Mouse (Mus musculus) cortical plate, adult 2 months (tissue): Measurements from ENCODE around the gene Unc13a. TPM values are rescaled to one million over a fixed set of nuclear protein-coding genes. Genes with fewer than 3 reads are reported as not detected.
A peak's percentile ranks its signal among the peaks of the same experiment; 100 is the strongest.

ENCODE experiments used
- H3K27ac ChIP-seq: fragments of 200-500 bp; 2 replicates; pipeline ENCODE4 v1.5.1; 2012; ENCODE audit warnings: low read length, control low read depth, inconsistent platforms; ENCODE audit not compliant: insufficient read depth
- H3K4me1 ChIP-seq: fragments of 200-500 bp; 2 replicates; pipeline ENCODE4 v1.6.1; 2011; ENCODE audit warnings: low read length; ENCODE audit not compliant: control insufficient read depth, insufficient read depth
- H3K4me3 ChIP-seq: fragments of 200-500 bp; 2 replicates; pipeline ENCODE4 v1.5.1; 2011; ENCODE audit warnings: mild to moderate bottlenecking, low read length, control low read depth; ENCODE audit not compliant: insufficient read depth
- CTCF ChIP-seq: fragments of 200-500 bp; IDR thresholded peaks from 2 replicates; pipeline ENCODE4 v1.5.1; 2011; ENCODE audit warnings: mild to moderate bottlenecking, control low read depth, low read length; ENCODE audit not compliant: insufficient read depth; ENCODE audit errors: extremely low read depth
- POLR2A ChIP-seq: fragments of 200-500 bp; IDR thresholded peaks from 2 replicates; pipeline ENCODE4 v1.6.1; 2011; ENCODE audit warnings: mild to moderate bottlenecking, low read length, control low read depth; ENCODE audit not compliant: insufficient read depth; ENCODE audit errors: extremely low read depth
- polyA plus RNA-seq: library from polyadenylated mRNA; depleted of rRNA; stranded (reverse); fragments of >200 nt; gene quantifications from 2 replicates; pipeline ENCODE4 v1.2.3, GENCODE M21; 2012

Gene Unc13a
- polyA plus RNA-seq, 1 experiment: 199 TPM

DNA sequence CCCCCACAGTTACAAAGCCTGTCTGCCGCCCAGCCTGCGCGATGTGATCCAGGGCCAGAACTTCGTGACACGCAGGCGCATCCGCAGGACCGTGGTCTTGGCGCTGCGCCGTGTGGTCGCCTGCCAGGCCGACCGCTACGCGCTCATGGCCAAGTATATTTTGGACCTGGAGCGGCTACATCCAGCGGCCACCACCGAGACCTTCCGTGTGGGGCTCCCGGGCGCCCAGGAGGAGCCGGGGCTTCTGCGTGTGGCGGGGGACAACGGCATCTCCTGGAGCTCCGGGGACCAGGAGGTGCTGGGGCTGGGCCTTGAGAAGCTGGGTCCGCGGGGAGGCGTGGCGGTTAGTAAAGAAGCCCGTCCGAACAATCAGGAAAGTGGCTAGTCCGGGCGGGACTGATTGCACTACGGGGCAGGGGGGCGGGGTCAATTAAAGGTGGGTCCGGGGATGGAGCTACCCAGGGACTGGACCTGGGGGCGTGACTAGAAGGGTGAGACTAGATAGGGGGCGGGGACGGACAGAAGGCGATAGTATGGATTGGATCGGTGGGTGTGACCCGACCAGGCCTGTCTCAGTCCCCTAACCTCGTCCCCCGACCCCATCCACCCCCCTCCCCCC is 8.1 kb upstream of the Unc13a start:
- 0 out of 2 replicates have a peak, but pooled peaks cover 3% of the 10 kb centered on the region for H3K4me1 ChIP-seq
- no peak overlapping the region for H3K4me3 ChIP-seq
- H3K27ac ChIP-seq: no peak overlapping the region
- TF ChIP-seq CTCF: no peak
- TF ChIP-seq POLR2A: no peak

- Histone ChIP-seq H3K4me3 (no peak overlapping the region), H3K27ac (no peak overlapping the region), H3K4me1 (0 out of 2 replicates have a peak, but pooled peaks cover 3% of the 10 kb centered on the region)
- no peak for TF ChIP-seq CTCF
- no peak for TF ChIP-seq POLR2A
Measured at GRCm38 (mm10) chr8:71679116-71679515, 7.6 kb upstream of the Unc13a start.

GRCm38 (mm10) chr8:71678216-71678615 is 6.7 kb upstream of the Unc13a start:
- Histone ChIP-seq H3K27ac (no peak overlapping the region), H3K4me3 (no peak overlapping the region), H3K4me1 (0 out of 2 replicates have a peak, but pooled peaks cover 3% of the 10 kb centered on the region)
- no peak for TF ChIP-seq POLR2A
- TF ChIP-seq CTCF: no peak

GRCm38 (mm10) chr8:71677555-71677954 is 6.0 kb upstream of the Unc13a start:
- Histone ChIP-seq H3K27ac (no peak overlapping the region), H3K4me1 (0 out of 2 replicates have a peak, but pooled peaks cover 4% of the 10 kb centered on the region), H3K4me3 (no peak overlapping the region)
- TF ChIP-seq CTCF (no peak), POLR2A (no peak)

GRCm38 (mm10) chr8:71676803-71677202 is 5.2 kb upstream of the Unc13a start:
- Histone ChIP-seq H3K27ac (no peak overlapping the region), H3K4me3 (peak overlapping the region; percentile 67; the same call in 1 of the 2 replicates), H3K4me1 (peaks cover 4% of the 10 kb centered on the region; the same call in 1 of the 2 replicates)
- TF ChIP-seq CTCF (no peak), POLR2A (no peak)

- peak within 1 kb of the TSS; percentile 60; the same call in 1 of the 2 replicates for H3K27ac ChIP-seq
- peak within 1 kb of the TSS; percentile 67 for H3K4me3 ChIP-seq
- TF ChIP-seq CTCF (no peak), POLR2A (peak; percentile 39; the same call in 1 of the 2 replicates)
- H3K4me1 ChIP-seq: peaks cover 4% of the 10 kb centered on the region; the same call in 1 of the 2 replicates
Measured at GRCm38 (mm10) chr8:71676020-71676741, 4.6 kb upstream of the Unc13a start, which contains the start of gene Jak3. TSS of gene Jak3 (plus strand) at chr8:71676296.

GRCm38 (mm10) chr8:71675456-71676019 is 4.0 kb upstream of the Unc13a start:
- H3K27ac ChIP-seq: no peak overlapping the region

GRCm38 (mm10) chr8:71674071-71674470 is 2.5 kb upstream of the Unc13a start:
- Histone ChIP-seq H3K4me1 (peaks cover 9% of the 10 kb centered on the region), H3K4me3 (no peak overlapping the region), H3K27ac (no peak overlapping the region)
- TF ChIP-seq CTCF (no peak), POLR2A (no peak)

More at GRCm38 (mm10) chr8:71675456-71676019, 4.0 kb upstream of the Unc13a start:
- Histone ChIP-seq H3K4me3 (peak overlapping the region; percentile 67), H3K4me1 (peaks cover 4% of the 10 kb centered on the region; the same call in 1 of the 2 replicates)
- TF ChIP-seq CTCF (no peak), POLR2A (no peak)

DNA sequence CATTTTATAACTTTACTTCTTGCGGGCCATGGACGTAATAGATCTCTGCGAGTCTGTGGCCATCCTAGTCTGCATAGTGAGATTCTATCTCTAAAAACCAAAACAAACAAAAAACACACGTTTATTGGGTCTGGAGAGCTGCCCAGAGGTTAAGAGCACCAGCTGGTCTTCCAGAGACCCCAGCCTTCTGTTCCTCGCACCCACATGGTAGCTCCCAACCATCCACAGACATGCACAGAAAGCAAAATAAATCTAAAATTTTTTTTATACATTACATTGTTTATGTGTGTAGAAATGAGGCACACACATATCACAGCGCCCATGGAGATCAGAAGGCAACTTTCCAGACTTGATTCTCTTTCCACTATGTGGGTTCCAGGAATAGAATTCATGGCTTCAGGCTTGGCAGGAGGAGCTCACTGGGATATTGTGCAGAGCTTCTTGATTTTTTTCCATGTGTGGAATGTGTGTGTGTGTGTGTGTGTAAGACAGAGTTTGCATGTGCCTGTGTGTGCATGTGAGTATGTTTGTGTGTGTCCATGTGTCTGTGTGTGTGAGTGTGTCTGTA is 695 bp upstream of the Unc13a start:
- no peak for TF ChIP-seq POLR2A
- peak overlapping the region; percentile 98; the same call in 1 of the 2 replicates for H3K4me3 ChIP-seq
- H3K4me1 ChIP-seq: peaks cover 15% of the 10 kb centered on the region
- H3K27ac ChIP-seq: peak overlapping the region; percentile 91; the same call in 1 of the 2 replicates
